31 mouse cellular contexts compared by ENCODE assay signal in genomic region chr9:65492851-65493250, GRCm38 (mm10). TPM values are rescaled to one million over a fixed set of nuclear protein-coding genes. Genes with fewer than 3 reads are reported as not detected.
A peak's percentile ranks its signal among the peaks of the same experiment; 100 is the strongest.
DNase-seq lines count a peak whose midpoint lies in the region; ATAC-seq and TF ChIP-seq lines count a peak whose summit lies in the region.
"Had no signal": no experiment of that assay in that cellular context is flagged by ENCODE, and none has a peak within 500 bp of the region (broad histone marks: within the 10 kb centered on the region; RNA-seq: fewer than 3 reads in every experiment).

No protein-coding gene starts in this region.

- H3K9ac ChIP-seq in limb, embryonic 15.5 days, result no peak overlapping the region
- no peak overlapping the region for H3K9ac ChIP-seq in stomach, embryonic 16.5 days (ENCODE audit: low read length)
- H3K9ac ChIP-seq: embryonic facial prominence, embryonic 12.5 days; forebrain, postnatal 0 days; hindbrain, embryonic 13.5 days had no signal

- H3K36me3 ChIP-seq in limb, embryonic 15.5 days, result peaks cover 4% of the 10 kb centered on the region
- no peaks in the 10 kb centered on the region for H3K36me3 ChIP-seq in stomach, embryonic 16.5 days (ENCODE audit: control insufficient read depth, insufficient read depth, low read length)

- peaks cover 8% of the 10 kb centered on the region for H3K4me1 ChIP-seq in bone marrow macrophage, adult 2 months (ENCODE audit: control insufficient read depth, insufficient read depth, low read length)
- H3K4me1 ChIP-seq in limb, embryonic 15.5 days, result no peaks in the 10 kb centered on the region
- H3K4me1 ChIP-seq in stomach, embryonic 16.5 days (ENCODE audit: control insufficient read depth, insufficient read depth, low read length), result no peaks in the 10 kb centered on the region
- H3K4me1 ChIP-seq: embryonic facial prominence, embryonic 12.5 days; hindbrain, embryonic 13.5 days had no signal

- no peak for TF ChIP-seq CTCF in bone marrow macrophage, adult 2 months (IDR thresholded peaks at IDR 0.05; ENCODE audit: low read depth, low read length)

- no peak for TF ChIP-seq POLR2A in bone marrow macrophage, adult 2 months (IDR thresholded peaks at IDR 0.05; ENCODE audit: borderline replicate concordance, low read depth, low read length)

- DNase-seq in lung, postnatal 36 days, result peak; percentile 3
- no peak for DNase-seq in lung, postnatal 4 days
- no peak for DNase-seq in gastrocnemius, postnatal 14 days
- DNase-seq in gastrocnemius, postnatal 25 days, result no peak
- no peak for DNase-seq in Muller cell, postnatal 12 days (ENCODE audit: inconsistent ontology term)
- DNase-seq: adrenal gland, adult 8-10 months; B cell, adult 2 months; cerebellum, adult 2 months; cerebellum, postnatal 25 days; forebrain, postnatal 0 days; heart, adult 18-20 months; heart, postnatal 4 days; kidney, adult 9 months; kidney, postnatal 10 days; layer of hippocampus, adult 9-11 months; thymus, postnatal 14 days had no signal

- no peak overlapping the region for H3K4me2 ChIP-seq in limb, embryonic 15.5 days
- H3K4me2 ChIP-seq in stomach, embryonic 16.5 days (ENCODE audit: low read depth, low read length), result no peak overlapping the region
- H3K4me2 ChIP-seq: embryonic facial prominence, embryonic 12.5 days; heart, embryonic 11.5 days; hindbrain, embryonic 13.5 days; liver, embryonic 11.5 days; midbrain, embryonic 11.5 days had no signal

- no peak overlapping the region for H3K4me3 ChIP-seq in bone marrow macrophage, adult 2 months (ENCODE audit: insufficient read depth, low read length)
- no peak overlapping the region for H3K4me3 ChIP-seq in limb, embryonic 15.5 days
- H3K4me3 ChIP-seq in stomach, embryonic 16.5 days (replicated peaks; ENCODE audit: low read length), result no peak overlapping the region
- H3K4me3 ChIP-seq: embryonic facial prominence, embryonic 12.5 days; hindbrain, embryonic 13.5 days had no signal

- H3K27me3 ChIP-seq in limb, embryonic 15.5 days, result no peaks in the 10 kb centered on the region
- H3K27me3 ChIP-seq in stomach, embryonic 16.5 days (ENCODE audit: control insufficient read depth, insufficient read depth, low read length), result no peaks in the 10 kb centered on the region
- H3K27me3 ChIP-seq: embryonic facial prominence, embryonic 12.5 days; hindbrain, embryonic 13.5 days had no signal

- no peaks in the 10 kb centered on the region for H3K9me3 ChIP-seq in limb, embryonic 15.5 days
- H3K9me3 ChIP-seq in stomach, embryonic 16.5 days (replicated peaks; ENCODE audit: control insufficient read depth, low read length), result no peaks in the 10 kb centered on the region
- H3K9me3 ChIP-seq: embryonic facial prominence, embryonic 12.5 days had no signal

- no peak for ATAC-seq in limb, embryonic 15.5 days (ENCODE audit: insufficient number of reproducible peaks, low FRiP score, low TSS enrichment, low read depth)
- ATAC-seq in stomach, embryonic 16.5 days (ENCODE audit: insufficient read depth, low FRiP score), result 0 out of 2 replicates have a peak, but pooled peaks have one; percentile 33
- ATAC-seq: forebrain, postnatal 0 days; intestine, embryonic 16.5 days had no signal

- H3K27ac ChIP-seq in bone marrow macrophage, adult 2 months (ENCODE audit: insufficient read depth, low read depth, low read length), result peak overlapping the region; percentile 92
- H3K27ac ChIP-seq in limb, embryonic 15.5 days, result peak overlapping the region; percentile 19
- H3K27ac ChIP-seq in stomach, embryonic 16.5 days (ENCODE audit: low read length), result peak overlapping the region; percentile 46
- H3K27ac ChIP-seq: embryonic facial prominence, embryonic 12.5 days; hindbrain, embryonic 13.5 days had no signal

- intact Hi-C loops in gastrocnemius, postnatal 14 days (cut with DNase I; ENCODE audit: low total_unique reads), result no loop called here

- 83% methylated on average over 4 of the region's 4 CpGs for WGBS in limb, embryonic 15.5 days
- WGBS in stomach, embryonic 16.5 days, result 91% methylated on average over 4 of the region's 4 CpGs

RNA-seq across cellular contexts. Expression of gene Ankdd1a, which starts 27.1 kb away (rescaled TPM):
- 4.1 and 6.4 TPM in 2 replicates for polyA plus RNA-seq in bone marrow macrophage, adult 2 months (2012; ENCODE audit: insufficient read depth, insufficient read length, missing spikeins)
- polyA plus RNA-seq in limb, embryonic 15.5 days (2015; fragmentation: Nextera tagmentation; extraction: Ambion mirVana), result 0.35 and 0.76 TPM in 2 replicates
- 0.19 and 0.65 TPM in 2 replicates for polyA plus RNA-seq in stomach, embryonic 16.5 days (2015; fragmentation: Nextera tagmentation; extraction: Ambion mirVana)
- total RNA-seq in gastrocnemius, postnatal 14 days (2021), result not detected
- total RNA-seq in gastrocnemius, postnatal 25 days (2021), result not detected
- total RNA-seq: ES-E14; gastrocnemius, adult 8-10 months; heart, adult 18-20 months; heart, postnatal 4 days had no signal
- polyA plus RNA-seq: embryonic facial prominence, embryonic 12.5 days; heart, embryonic 11.5 days; heart, embryonic 16.5 days; intestine, embryonic 16.5 days; limb, embryonic 11.5 days; liver, embryonic 11.5 days; lung, embryonic 16.5 days; midbrain, embryonic 11.5 days; stomach, embryonic 14.5 days had no signal

RNA-seq across cellular contexts. Expression of gene Spg21, which starts 32.1 kb away (rescaled TPM):
- polyA plus RNA-seq in bone marrow macrophage, adult 2 months (2012; ENCODE audit: insufficient read depth, insufficient read length, missing spikeins), result 95.1 and 104 TPM in 2 replicates
- 123 and 165 TPM in 2 replicates for polyA plus RNA-seq in limb, embryonic 15.5 days (2015; fragmentation: Nextera tagmentation; extraction: Ambion mirVana)
- polyA plus RNA-seq in stomach, embryonic 16.5 days (2015; fragmentation: Nextera tagmentation; extraction: Ambion mirVana), result 82.4 and 95.8 TPM in 2 replicates
- total RNA-seq in gastrocnemius, postnatal 14 days (2021), result 10 to 100 TPM; 23.8 to 29.2 TPM
- 10 to 100 TPM in 1 of 2 experiments, 1 to 10 TPM in 1; 6.4 to 10.8 TPM for total RNA-seq in gastrocnemius, postnatal 25 days (2021)

RNA-seq across cellular contexts. Expression of gene Mtfmt, which starts 57.3 kb away (rescaled TPM):
- 11.6 and 19.1 TPM in 2 replicates for polyA plus RNA-seq in bone marrow macrophage, adult 2 months (2012; ENCODE audit: insufficient read depth, insufficient read length, missing spikeins)
- polyA plus RNA-seq in limb, embryonic 15.5 days (2015; fragmentation: Nextera tagmentation; extraction: Ambion mirVana), result 19.8 and 21.0 TPM in 2 replicates
- 18.8 and 21.9 TPM in 2 replicates for polyA plus RNA-seq in stomach, embryonic 16.5 days (2015; fragmentation: Nextera tagmentation; extraction: Ambion mirVana)
- total RNA-seq in gastrocnemius, postnatal 14 days (2021), result 1 to 10 TPM; 4.7 to 5.9 TPM
- 1 to 10 TPM; 5.0 to 5.3 TPM for total RNA-seq in gastrocnemius, postnatal 25 days (2021)

Comparison
In these comparisons a context has a peak if more than half of its experiments do, and no peak if none do; other contexts are left out.
1. H3K27ac ChIP-seq: peak in every context shown above with its lines; median percentile 92 in bone marrow macrophage, adult 2 months; 46 in stomach, embryonic 16.5 days; 19 in limb, embryonic 15.5 days.